Mouse (Mus musculus) c-Kit-positive CD71-negative TER-119-negative erythroid progenitor cells, embryonic 14.5 days (primary cell): Measurements from ENCODE around the gene Srpk3.

Source experiments
- DNase-seq: peaks from one replicate; pipeline ENCODE4 v3.0.0-alpha.2; 2013; ENCODE audit warnings: low read depth

Gene Srpk3

DNA sequence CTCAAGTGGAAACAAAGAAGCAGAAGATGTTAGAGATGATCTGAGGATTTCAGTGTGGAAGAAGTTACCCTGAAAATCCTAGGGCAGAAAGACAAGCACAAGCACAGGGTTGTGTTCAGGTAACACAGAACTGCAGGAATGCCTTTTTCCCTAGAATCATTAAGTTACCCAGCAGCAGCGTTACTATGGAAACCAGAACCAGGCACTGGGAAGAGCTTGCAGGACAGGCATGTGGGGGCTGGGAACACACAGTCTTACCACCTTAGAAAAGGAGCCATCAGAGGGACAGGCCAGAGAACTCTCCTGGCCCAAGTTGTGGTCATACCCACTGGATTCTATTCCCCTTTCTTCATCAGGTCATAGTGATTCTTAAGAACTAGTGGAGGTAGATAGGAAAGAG lies 31.6 kb downstream of the Srpk3 start:
- DNase-seq = no peak

DNA sequence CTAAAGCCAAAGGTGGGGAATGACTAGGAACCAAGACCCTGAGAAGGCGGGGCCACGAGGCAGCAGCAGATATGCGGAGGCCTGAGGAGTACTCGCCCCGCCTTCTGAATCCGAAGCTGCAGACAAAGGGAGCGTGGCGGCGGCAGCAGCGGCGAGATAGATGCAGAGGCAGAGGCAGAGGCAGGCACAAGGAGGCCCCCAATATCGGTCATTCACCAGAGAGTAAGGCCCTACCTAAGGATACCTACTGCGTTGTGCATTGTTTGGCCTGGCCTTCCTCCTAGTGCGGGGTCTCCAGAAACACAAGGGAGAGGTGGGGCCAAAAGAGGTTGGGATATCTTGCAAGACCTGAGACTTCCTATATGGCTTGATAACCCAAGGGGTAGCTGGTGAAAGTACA lies 40.9 kb downstream of the Srpk3 start:
- no peak for DNase-seq

DNA sequence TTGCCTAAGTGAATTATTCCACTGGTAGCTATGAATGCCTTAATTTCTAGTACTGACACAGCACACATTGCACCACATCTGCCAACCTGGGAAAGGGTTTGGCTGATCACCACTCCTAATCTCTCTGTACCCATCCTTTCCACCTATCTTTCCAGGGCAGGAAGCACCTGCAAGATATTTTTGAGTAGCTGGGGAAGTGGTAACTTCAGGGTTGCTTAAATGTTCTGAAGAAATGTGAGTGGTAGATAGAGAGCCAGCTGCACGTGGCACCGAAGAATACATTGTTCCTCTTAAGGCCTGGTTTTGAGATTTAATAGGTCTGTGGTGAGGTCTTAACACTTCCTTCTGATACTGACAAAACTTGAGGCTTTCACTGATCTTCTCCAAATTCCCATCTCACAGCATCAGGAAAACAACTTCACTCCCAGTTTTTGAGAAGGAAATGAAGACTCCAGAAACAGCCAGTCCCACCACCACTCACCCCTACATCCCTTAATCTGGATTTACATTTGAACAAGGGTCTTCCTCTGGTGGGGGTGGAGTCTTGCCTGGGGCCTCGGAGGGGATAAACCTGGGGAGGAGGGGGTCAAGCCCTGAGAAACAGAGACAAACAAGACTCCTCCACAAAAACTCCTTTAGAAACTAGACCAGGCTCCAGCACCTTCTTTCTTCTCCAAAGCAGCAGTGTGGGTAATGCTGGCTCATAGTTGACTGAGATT lies 42.5 kb downstream of the Srpk3 start:
- DNase-seq = no peak

DNA sequence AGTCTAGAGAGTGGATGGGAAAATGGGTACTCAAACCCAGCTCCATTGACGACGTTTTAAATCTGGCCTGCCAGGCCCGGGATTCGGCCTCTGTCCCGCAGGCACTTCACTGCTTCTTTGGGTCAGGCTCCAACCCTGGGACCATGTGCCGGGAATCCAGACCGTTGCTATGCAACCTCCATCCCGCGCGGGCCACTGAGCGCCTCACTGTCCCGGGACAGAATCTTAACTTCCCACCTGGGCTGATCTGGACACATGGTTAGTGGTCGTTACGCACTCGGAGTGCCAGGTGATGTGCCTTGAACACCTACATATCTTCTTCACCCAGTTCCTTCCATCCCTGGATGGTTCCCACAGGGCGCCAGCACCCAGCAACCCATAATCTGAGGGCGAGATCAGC lies 49.5 kb downstream of the Srpk3 start:
- DNase-seq = no peak

DNA sequence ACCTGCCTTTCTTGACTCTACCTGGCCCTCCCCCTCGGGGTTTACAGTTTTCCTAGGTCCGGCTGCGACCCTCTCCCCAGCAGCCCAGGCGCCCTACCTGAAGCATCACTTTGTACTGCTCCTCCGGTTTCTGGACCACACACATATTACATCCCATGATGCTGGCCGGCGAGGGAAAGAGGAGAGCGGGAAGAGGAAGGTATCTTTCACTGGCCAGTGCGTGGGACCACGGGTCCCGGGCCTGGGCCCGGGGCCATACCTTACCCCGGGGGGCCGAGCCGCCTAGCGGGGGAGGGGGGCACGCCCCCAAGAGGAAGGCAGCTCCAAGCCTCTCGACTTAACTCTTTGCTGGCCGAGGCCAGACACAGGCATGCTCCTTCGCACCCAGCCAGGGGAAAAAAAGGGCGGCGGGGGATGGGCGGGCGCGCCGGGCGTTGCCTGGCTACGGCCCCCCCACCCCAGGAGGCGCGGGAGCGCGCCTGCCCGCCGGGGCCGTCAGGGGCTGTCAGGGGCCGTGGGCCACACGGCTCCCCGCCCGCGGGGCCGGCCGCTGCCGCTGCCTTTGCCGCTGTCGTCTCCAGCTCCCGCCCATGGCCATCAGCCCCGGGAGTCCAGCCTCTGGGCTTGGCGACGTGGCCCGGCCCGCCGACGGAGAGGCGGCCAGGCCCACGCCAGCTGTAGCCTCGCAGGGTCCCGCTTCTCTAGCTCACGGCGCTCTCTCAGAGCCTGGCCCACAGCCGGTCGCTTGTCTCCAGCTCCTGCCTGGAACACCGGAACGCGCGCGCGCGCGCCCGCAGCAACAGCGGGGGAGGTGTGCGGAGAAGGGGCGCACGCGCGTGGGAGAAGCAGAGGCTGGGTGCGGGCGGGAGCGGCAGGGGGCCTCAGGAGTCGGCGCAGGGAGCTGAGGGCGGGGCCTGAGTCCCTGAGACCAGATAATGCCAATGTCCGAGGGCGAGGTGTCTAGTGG lies 50.3 kb downstream of the Srpk3 start, which contains the start of gene Pdzd4:
Gene Pdzd4 (minus strand): TSS at position 785 of the 967 bp plus-strand sequence.
- DNase-seq = no peak
